Mouse (Mus musculus) lung, adult 10 weeks (tissue): ENCODE measurements around the gene Gm4513. TPM values are rescaled to one million over a fixed set of nuclear protein-coding genes. Genes with fewer than 3 reads are reported as not detected.

Experiments
- polyA plus RNA-seq: library from polyadenylated mRNA; stranded (reverse); fragments of 350-450 nt; fragmentation: Illumina TruSeq; extraction: RNeasy Lipid Tissue Mini Kit (QIAGEN cat#74804); gene quantifications from one replicate; pipeline ENCODE4 v1.2.3, GENCODE M21; 2014; ENCODE audit warnings: low read depth, low replicate concordance; ENCODE audit not compliant: insufficient read depth

The Gm4513 gene
- polyA plus RNA-seq = not detected

GRCm38 (mm10) chr7:20598921-20599320 is at the start of gene Gm4513:
Gene Gm4513, minus strand, starts transcription at chr7:20599021.

DNA sequence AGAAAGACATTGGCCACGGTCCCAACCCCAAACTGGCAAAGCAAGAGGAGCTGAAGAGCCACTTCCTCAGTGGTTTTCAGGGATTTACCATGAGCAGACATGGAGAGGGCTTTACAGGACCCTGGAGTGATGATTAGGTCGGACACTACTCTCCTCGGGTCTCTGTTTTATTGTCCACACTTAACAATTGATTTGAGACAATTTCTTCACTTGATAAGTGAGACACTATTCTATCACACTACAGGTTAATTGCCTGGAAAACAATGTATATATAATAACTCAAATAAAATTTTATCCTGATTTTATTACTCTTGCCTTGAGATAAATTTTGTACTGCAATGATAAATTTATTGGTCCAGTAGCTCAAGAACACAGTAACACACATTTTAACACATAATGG is 22.7 kb downstream of the Gm4513 start, which contains the start of gene Gm4141:
TSS of gene Gm4141 (minus strand) at position 101 of the 400 bp plus-strand sequence.

GRCm38 (mm10) chr7:20545657-20546056 is 53.2 kb downstream of the Gm4513 start, which contains the start of gene Gm5726:
Gene Gm5726, minus strand, starts transcription at chr7:20545757.

Other genes starting within 250 kb of the Gm4513 start
- not detected for gene Gm5728, start 223.6 kb downstream of the Gm4513 start, polyA plus RNA-seq
- not detected for gene Vmn1r100, start 181.1 kb downstream of the Gm4513 start, polyA plus RNA-seq
- not detected for gene Vmn1r101, start 156.4 kb downstream of the Gm4513 start, polyA plus RNA-seq
- gene Gm10670, start 124.1 kb downstream of the Gm4513 start, polyA plus RNA-seq = not detected
- gene Vmn1r103, start 88.5 kb downstream of the Gm4513 start, polyA plus RNA-seq = not detected
- gene Vmn1r104, start 65.2 kb downstream of the Gm4513 start, polyA plus RNA-seq = not detected
- gene Gm5726, start 53.3 kb downstream of the Gm4513 start, polyA plus RNA-seq = not detected
- not detected for gene Gm4141, start 22.8 kb downstream of the Gm4513 start, polyA plus RNA-seq
- gene Vmn1r107, start 69.9 kb upstream of the Gm4513 start, polyA plus RNA-seq = not detected
- not detected for gene Vmn1r111, start 104.2 kb upstream of the Gm4513 start, polyA plus RNA-seq
- not detected for gene Gm10668, start 131.6 kb upstream of the Gm4513 start, polyA plus RNA-seq
- gene Vmn1r112, start 172.2 kb upstream of the Gm4513 start, polyA plus RNA-seq = not detected
- not detected for gene Vmn1r113, start 188.3 kb upstream of the Gm4513 start, polyA plus RNA-seq
- not detected for gene Vmn1r114, start 213.2 kb upstream of the Gm4513 start, polyA plus RNA-seq
- gene Vmn1r115, start 246.0 kb upstream of the Gm4513 start, polyA plus RNA-seq = not detected